Mouse (Mus musculus) limb, embryonic 14.5 days (tissue): ENCODE measurements at regions not wholly inside any gene's neighbourhood (a gene's known extent, or its start where the extent isn't known, plus 50 kb on each side); places are given as distances from the start of the nearest gene placed in this dataset.

Experiments used
- ATAC-seq: fragments of 200-750 bp; cut with Nextera tagmentation; 2 replicates; pipeline ENCODE4 v1.8.0; 2017; ENCODE audit warnings: low read depth, moderate number of reproducible peaks, moderate TSS enrichment; ENCODE audit not compliant: low FRiP score
- DNase-seq: peaks from one replicate; pipeline ENCODE4 v3.0.0-alpha.2; 2015; ENCODE audit warnings: low spot score
- H3K27ac ChIP-seq: fragments of 300-500 bp; sonication (generic); replicated peaks from 2 replicates; pipeline ENCODE4 v1.5.1; 2014; ENCODE audit warnings: low read depth, mild to moderate bottlenecking, low read length, moderate library complexity, mixed read lengths
- H3K27me3 ChIP-seq: fragments of 300-500 bp; sonication (generic); 2 replicates; pipeline ENCODE4 v1.6.1; 2014; ENCODE audit warnings: low read length, mixed read lengths; ENCODE audit not compliant: control insufficient read depth, insufficient read depth
- H3K36me3 ChIP-seq: fragments of 300-500 bp; sonication (generic); 2 replicates; pipeline ENCODE4 v1.6.1; 2014; ENCODE audit warnings: mild to moderate bottlenecking, low read length, moderate library complexity, mixed read lengths; ENCODE audit not compliant: control insufficient read depth, insufficient read depth
- H3K4me1 ChIP-seq: fragments of 300-500 bp; sonication (generic); 2 replicates; pipeline ENCODE4 v1.6.1; 2014; ENCODE audit warnings: antibody characterized with exemption, low read length, mixed read lengths; ENCODE audit not compliant: control insufficient read depth, insufficient read depth
- H3K4me2 ChIP-seq: fragments of 300-500 bp; sonication (generic); replicated peaks from 2 replicates; pipeline ENCODE4 v1.6.1; 2014; ENCODE audit warnings: low read depth, mild to moderate bottlenecking, low read length, moderate library complexity; ENCODE audit not compliant: severe bottlenecking
- H3K4me3 ChIP-seq: fragments of 300-500 bp; sonication (generic); replicated peaks from 2 replicates; pipeline ENCODE4 v1.5.1; 2014; ENCODE audit warnings: low read length
- H3K9ac ChIP-seq: fragments of 300-500 bp; sonication (generic); 2 replicates; pipeline ENCODE4 v1.6.1; 2014; ENCODE audit warnings: mild to moderate bottlenecking, low read depth, low read length, moderate library complexity; ENCODE audit not compliant: severe bottlenecking
- H3K9me3 ChIP-seq: fragments of 300-500 bp; sonication (generic); 2 replicates; pipeline ENCODE4 v1.6.1; 2016; ENCODE audit warnings: low read length; ENCODE audit not compliant: control insufficient read depth
- POLR2A ChIP-seq: fragments of 200-500 bp; IDR thresholded peaks from 2 replicates; pipeline ENCODE4 v1.8.0; 2012; ENCODE audit warnings: inconsistent platforms, mild to moderate bottlenecking, moderate library complexity, borderline replicate concordance; ENCODE audit not compliant: insufficient read depth, insufficient read length; ENCODE audit errors: extremely low read depth
- WGBS: fragments of 180-500 bp; shearing (Covaris S2); extraction: QIAGEN DNeasy Blood & Tissue Kit; methylation state at CpG from one replicate; pipeline ENCODE4 v1.1.7; 2014; 5-methylcytosine and 5-hydroxymethylcytosine counted together

DNA sequence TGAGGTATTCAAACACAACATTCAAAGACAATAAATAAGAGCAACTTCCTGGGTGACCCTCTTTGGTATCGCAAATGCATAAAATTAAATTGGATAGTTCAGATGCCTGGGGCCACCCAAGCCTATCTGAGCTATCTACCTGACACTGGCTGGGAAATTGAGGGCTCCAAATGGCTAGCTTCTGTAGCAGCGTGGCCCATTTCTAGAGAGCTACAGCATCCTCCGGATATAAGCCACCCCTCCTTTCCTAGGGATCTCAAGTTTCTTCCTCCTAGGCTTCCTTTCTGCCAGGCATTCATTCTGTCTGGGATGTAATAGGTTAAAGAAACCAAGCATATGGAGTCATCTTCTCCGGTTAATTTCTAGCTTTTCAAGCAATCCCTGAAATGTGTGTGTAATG, 483.2 kb downstream of the Tshz3 start:
- no peak for TF ChIP-seq POLR2A
- no peak for ATAC-seq
- WGBS: 42% methylated on average over 4 of the region's 4 CpGs
- no peak overlapping the region for H3K4me3 ChIP-seq
- no peak overlapping the region for H3K4me2 ChIP-seq
- no peak for DNase-seq
- no peaks in the 10 kb centered on the region for H3K27me3 ChIP-seq
- peaks cover 9% of the 10 kb centered on the region; the same call in 1 of the 2 replicates for H3K4me1 ChIP-seq
- H3K27ac ChIP-seq: no peak overlapping the region
- no peaks in the 10 kb centered on the region for H3K36me3 ChIP-seq
- H3K9me3 ChIP-seq: no peaks in the 10 kb centered on the region
- no peak overlapping the region for H3K9ac ChIP-seq

DNA sequence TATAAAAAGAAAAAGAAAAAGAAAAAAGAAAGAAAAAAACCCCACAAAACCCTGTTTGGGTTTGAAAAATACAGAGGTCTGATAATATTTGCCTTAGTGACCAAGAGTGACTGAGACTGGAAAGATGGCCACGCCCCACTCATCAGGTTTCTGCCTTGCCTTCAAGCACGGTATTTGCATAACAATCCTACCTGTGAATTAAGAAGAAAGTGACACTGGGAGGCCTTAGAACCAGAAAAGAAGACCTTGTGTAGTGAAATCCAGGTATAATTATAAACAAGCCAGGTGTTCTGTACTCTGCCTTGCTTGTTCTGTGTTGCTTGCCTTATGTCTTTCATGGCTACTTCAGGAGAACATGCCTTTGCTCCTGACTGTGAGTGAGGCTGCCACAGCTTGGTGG, 494.6 kb downstream of the Tshz3 start:
- no peak overlapping the region for H3K4me3 ChIP-seq
- H3K9me3 ChIP-seq: no peaks in the 10 kb centered on the region
- no peaks in the 10 kb centered on the region for H3K27me3 ChIP-seq
- no peak for ATAC-seq
- no peak for TF ChIP-seq POLR2A
- no peak for DNase-seq
- H3K36me3 ChIP-seq: no peaks in the 10 kb centered on the region
- no peaks in the 10 kb centered on the region for H3K4me1 ChIP-seq
- no peak overlapping the region for H3K9ac ChIP-seq
- WGBS: 28% methylated on average over 2 of the region's 2 CpGs
- H3K27ac ChIP-seq: no peak overlapping the region
- H3K4me2 ChIP-seq: no peak overlapping the region

DNA sequence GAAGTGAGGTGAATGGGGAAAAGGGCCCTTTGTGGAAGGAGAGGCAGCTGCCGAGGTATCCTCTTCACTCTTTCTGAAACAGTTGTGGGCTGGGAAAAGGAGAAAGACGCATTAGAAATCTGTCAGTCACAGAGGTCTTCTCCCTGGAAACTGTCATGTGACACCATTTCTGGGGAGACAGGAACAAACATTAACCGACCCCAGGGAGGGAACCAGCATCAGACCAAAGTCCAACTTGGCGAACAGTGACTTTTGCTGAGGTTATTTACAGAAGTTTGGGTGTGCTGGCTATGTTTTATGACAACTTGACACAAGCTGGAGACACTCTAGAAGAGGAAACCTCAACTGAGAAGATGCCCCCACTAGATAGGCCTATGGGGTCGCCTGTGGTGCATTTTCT, 506.9 kb downstream of the Tshz3 start:
- TF ChIP-seq POLR2A: no peak
- no peaks in the 10 kb centered on the region for H3K9me3 ChIP-seq
- no peak overlapping the region for H3K9ac ChIP-seq
- no peaks in the 10 kb centered on the region for H3K4me1 ChIP-seq
- no peak overlapping the region for H3K4me2 ChIP-seq
- no peaks in the 10 kb centered on the region for H3K27me3 ChIP-seq
- ATAC-seq: no peak
- H3K4me3 ChIP-seq: no peak overlapping the region
- H3K27ac ChIP-seq: no peak overlapping the region
- no peak for DNase-seq
- 75% methylated on average over 5 of the region's 5 CpGs for WGBS
- H3K36me3 ChIP-seq: no peaks in the 10 kb centered on the region

DNA sequence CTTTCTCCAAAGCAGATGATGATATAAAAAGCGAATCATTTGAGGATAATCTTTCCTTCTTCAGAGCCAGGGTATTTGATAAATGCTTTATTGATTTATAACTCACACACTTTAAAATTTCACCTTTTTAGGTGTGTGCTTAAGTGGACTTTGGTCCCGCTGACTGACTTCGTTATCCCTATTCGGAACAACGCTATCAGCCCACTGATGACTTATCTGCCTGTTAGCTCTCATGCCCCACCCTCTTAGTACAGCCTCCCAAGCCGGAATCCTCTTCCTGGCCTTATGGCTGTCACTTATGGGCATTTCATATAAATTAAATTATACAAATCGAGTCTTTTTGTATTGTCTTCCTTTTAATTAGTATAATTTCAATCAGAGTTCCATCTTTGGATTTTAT, 510.4 kb downstream of the Tshz3 start:
- no peak overlapping the region for H3K27ac ChIP-seq

DNA sequence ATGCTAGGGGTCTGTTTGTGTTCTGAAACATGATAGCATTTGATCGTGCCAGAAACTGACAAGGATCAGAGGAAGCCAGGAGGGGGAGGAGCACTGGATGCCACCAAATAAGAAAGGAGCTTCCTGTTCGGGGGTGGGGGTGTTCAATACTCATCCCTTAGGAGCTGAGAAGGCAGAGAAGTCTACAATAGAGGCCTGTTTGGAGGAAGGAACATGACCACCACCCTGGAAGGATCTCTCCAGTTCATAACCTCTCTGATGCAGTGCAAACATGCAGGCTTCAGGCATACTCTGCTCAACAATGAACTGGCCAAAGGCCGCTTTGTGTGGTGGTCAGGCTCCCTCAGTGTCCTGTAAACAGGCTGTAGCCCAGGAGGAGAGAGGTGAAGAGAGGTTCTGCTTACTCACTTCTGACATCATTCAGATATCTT, 515.8 kb downstream of the Tshz3 start:
- no peaks in the 10 kb centered on the region for H3K9me3 ChIP-seq
- peak overlapping the region; percentile 17; the same call in 1 of the 2 replicates for H3K4me2 ChIP-seq
- H3K36me3 ChIP-seq: no peaks in the 10 kb centered on the region
- TF ChIP-seq POLR2A: no peak
- no peaks in the 10 kb centered on the region for H3K4me1 ChIP-seq
- DNase-seq (peak; percentile 13), ATAC-seq (no peak)
- no peak overlapping the region for H3K4me3 ChIP-seq
- 36% methylated on average over 3 of the region's 3 CpGs for WGBS
- H3K27me3 ChIP-seq: no peaks in the 10 kb centered on the region
- H3K27ac ChIP-seq: no peak overlapping the region
- no peak overlapping the region for H3K9ac ChIP-seq

More for the DNA sequence above, 510.4 kb downstream of the Tshz3 start:
- no peaks in the 10 kb centered on the region for H3K4me1 ChIP-seq
- WGBS: 90% methylated on average over 7 of the region's 7 CpGs
- H3K4me3 ChIP-seq: no peak overlapping the region
- H3K9me3 ChIP-seq: no peaks in the 10 kb centered on the region
- no peak overlapping the region for H3K9ac ChIP-seq
- ATAC-seq: no peak
- no peaks in the 10 kb centered on the region for H3K27me3 ChIP-seq
- TF ChIP-seq POLR2A: no peak
- no peaks in the 10 kb centered on the region for H3K36me3 ChIP-seq
- no peak overlapping the region for H3K4me2 ChIP-seq
- DNase-seq: no peak

DNA sequence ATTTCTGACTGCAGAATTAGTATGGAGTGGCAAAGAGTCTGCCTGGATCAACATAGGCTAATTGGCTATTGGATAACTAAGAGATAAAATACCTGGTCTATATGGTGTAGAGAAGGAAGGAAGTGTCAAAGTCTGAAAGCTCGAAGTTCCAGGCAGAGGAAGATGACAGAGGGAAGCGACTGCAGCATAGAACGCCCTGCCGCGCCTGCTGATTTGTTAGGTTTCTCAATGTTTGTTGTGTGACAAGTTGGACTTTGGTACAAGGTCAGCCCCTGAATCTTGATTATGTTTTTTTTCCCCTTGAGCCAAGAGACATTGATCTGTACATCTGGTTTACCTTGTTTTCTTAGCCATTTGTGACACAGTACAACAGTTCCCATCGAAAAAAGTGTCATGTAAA, 517.6 kb downstream of the Tshz3 start:
- Histone ChIP-seq H3K27ac (no peak overlapping the region), H3K27me3 (no peaks in the 10 kb centered on the region), H3K36me3 (no peaks in the 10 kb centered on the region), H3K9ac (no peak overlapping the region), H3K9me3 (no peaks in the 10 kb centered on the region), H3K4me3 (no peak overlapping the region), H3K4me2 (no peak overlapping the region), H3K4me1 (no peaks in the 10 kb centered on the region)
- DNase-seq: no peak
- whole genome bisulfite sequencing: 95% methylated on average over 6 of the region's 6 CpGs
- ATAC-seq: no peak
- TF ChIP-seq POLR2A: no peak
